Mouse (Mus musculus) bone marrow macrophage, adult 2 months (primary cell): ENCODE results near the gene Samd1.

Source experiments
- CTCF ChIP-seq: IDR thresholded peaks from 2 replicates; pipeline ENCODE4 v1.5.1; 2012; ENCODE audit warnings: low read depth, mild to moderate bottlenecking, low read length, moderate library complexity
- POLR2A ChIP-seq: IDR thresholded peaks from 2 replicates; pipeline ENCODE4 v1.6.1; 2012; ENCODE audit warnings: mild to moderate bottlenecking, low read depth, low read length, borderline replicate concordance

GRCm38 (mm10) chr8:83967701-83968100 is 29.8 kb upstream of the Samd1 start:
- TF ChIP-seq CTCF = no peak
- TF ChIP-seq POLR2A = no peak
